Mouse (Mus musculus) neural tube, postnatal 0 days (tissue): Measurements from ENCODE around the gene Slc45a1. TPM values are rescaled to one million over a fixed set of nuclear protein-coding genes. Genes with fewer than 3 reads are reported as not detected.

Experiments used
- polyA plus RNA-seq: library from polyadenylated mRNA; unstranded; fragments of >200 nt; fragmentation: Nextera tagmentation; extraction: Ambion mirVana; gene quantifications from 2 replicates; pipeline ENCODE4 v1.2.1, GENCODE M21; 2015

Gene Slc45a1
- 45.5 and 52.8 TPM in 2 replicates for polyA plus RNA-seq

GRCm38 (mm10) chr4:150651390-150652277 lies at the start of gene Slc45a1:
Slc45a1 (minus strand) TSS chr4:150652174.

Other genes with a start within 250 kb of the Slc45a1 start
- 79.4 and 82.6 TPM in 2 replicates for gene Errfi1, start 201.7 kb upstream of the Slc45a1 start, polyA plus RNA-seq